Mouse (Mus musculus) testis, postnatal 10 days (tissue): Measurements from ENCODE around the gene Arhgef6.

Experiments
- DNase-seq: peaks from one replicate; pipeline ENCODE4 v3.0.0; 2021; ENCODE audit warnings: low spot score

Arhgef6 gene

DNA sequence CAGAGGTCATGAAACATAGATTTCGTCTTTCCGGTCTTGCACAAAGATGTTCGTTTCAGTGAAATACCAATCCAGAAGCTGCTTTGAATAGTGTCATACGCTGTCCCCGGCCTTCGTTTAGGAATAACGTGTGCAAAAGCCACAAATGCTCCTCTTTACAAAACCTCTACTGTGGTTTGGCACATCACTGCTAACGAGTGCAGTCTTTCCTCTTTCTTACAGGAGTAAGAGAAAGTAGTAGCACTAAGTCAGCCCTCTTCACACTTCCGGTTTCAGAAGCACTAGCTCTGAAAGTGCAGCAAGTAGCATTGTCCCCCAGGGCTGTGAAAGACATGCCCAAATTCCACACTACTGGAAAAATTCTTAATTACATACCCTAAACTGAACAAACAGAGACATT lies 142.2 kb downstream of the Arhgef6 start:
- no peak for DNase-seq

DNA sequence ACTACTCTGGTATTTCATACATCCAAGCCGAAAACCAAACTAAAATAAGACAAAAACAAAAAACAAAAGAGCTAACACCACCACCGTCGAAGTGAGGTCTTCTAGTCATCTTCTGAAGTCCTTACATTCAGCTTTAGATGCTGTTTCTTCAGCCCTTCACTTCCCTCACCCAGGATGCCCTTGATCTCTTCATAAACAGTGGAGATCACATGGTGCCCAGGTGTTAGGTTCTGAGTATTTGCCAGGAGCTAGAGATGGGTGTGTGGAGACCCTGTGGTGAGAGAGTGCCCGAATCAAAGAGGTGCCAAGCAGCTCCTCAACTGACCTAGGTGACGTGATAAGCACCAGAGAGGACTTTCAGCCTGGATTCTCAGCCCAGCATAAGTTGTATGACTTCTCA lies 149.2 kb downstream of the Arhgef6 start:
- no peak for DNase-seq

DNA sequence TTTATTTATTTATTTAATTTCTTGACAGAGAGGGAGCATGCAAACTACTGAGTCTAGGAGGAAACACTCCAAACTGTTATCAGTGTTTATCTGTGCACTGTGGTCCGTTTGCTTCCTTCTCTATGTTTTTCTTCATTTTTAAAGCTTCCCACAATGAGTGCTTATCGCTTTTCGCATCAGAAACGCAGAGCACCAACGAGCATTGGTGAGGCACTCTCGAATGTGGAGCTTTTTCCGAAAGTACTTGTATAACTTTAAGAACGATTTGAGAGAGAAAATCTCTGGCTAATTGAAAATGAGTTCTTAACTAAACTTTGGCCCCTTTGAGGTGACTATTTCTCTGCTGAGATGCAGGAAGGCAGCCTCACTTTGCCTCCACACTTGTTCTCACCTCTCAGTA lies 151.2 kb downstream of the Arhgef6 start:
- DNase-seq: no peak

DNA sequence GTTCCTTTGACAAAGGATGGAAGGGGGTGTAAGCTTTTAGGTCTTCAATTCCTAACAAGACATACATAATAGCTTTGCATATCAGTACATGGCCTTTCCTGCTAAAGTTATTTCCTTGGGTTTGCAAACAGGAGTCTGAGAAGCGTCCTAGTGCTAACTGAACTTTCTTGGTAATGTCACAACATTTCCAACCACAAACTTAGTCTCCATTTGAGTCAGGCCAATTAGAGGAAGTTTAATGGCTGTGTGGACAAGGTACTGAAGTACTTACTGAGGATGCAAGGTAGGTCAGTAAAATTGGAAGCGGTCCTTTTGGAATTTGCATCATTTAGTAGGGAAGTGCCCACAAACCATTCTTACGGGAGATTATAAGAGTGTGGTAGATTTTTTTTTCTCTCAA lies 155.2 kb downstream of the Arhgef6 start:
- no peak for DNase-seq

DNA sequence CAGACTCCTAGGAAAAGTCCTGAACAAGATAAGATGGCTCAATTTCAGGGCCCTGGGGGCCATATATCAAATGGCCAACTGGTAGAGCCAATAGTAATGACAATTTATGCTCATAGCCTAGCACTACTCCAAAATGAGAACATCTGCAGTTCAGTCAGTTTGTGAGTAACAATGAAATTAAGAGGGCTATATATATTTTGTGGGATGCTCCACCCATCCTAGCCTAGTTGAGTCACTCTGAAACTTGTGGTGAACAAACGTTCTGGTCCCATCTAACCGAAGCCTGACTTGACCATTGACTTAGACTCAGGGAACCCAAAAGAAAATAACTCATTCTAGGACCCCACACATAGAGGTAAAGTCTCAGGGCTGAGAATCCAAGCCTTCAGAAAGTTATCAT lies 156.1 kb downstream of the Arhgef6 start:
- no peak for DNase-seq
